Mouse (Mus musculus) neural tube, embryonic 13.5 days (tissue): ENCODE measurements around the gene Mvd. TPM values are rescaled to one million over a fixed set of nuclear protein-coding genes. Genes with fewer than 3 reads are reported as not detected.

Experiments
- ATAC-seq: fragments of 200-750 bp; cut with Nextera tagmentation; 2 replicates; pipeline ENCODE4 v1.8.0; 2017; ENCODE audit warnings: low read depth, mild to moderate bottlenecking, moderate TSS enrichment, moderate library complexity
- H3K27ac ChIP-seq: fragments of 300-500 bp; sonication (generic); replicated peaks from 2 replicates; pipeline ENCODE4 v1.5.1; 2015; ENCODE audit warnings: moderate library complexity, mild to moderate bottlenecking, inconsistent platforms
- H3K27me3 ChIP-seq: fragments of 300-500 bp; sonication (generic); 2 replicates; pipeline ENCODE4 v1.6.1; 2015; ENCODE audit warnings: mild to moderate bottlenecking, inconsistent platforms
- H3K36me3 ChIP-seq: fragments of 300-500 bp; sonication (generic); 2 replicates; pipeline ENCODE4 v1.6.1; 2015; ENCODE audit warnings: mild to moderate bottlenecking, inconsistent platforms
- H3K4me1 ChIP-seq: fragments of 300-500 bp; sonication (generic); replicated peaks from 2 replicates; pipeline ENCODE4 v1.6.1; 2015; ENCODE audit warnings: inconsistent platforms
- H3K4me2 ChIP-seq: fragments of 300-500 bp; sonication (generic); 2 replicates; pipeline ENCODE4 v1.6.1; 2015; ENCODE audit warnings: inconsistent platforms, mild to moderate bottlenecking, moderate library complexity
- H3K4me3 ChIP-seq: fragments of 300-500 bp; sonication (generic); 2 replicates; pipeline ENCODE4 v1.5.1; 2015; ENCODE audit warnings: mild to moderate bottlenecking, inconsistent platforms
- H3K9ac ChIP-seq: fragments of 300-500 bp; sonication (generic); 2 replicates; pipeline ENCODE4 v1.6.1; 2015; ENCODE audit warnings: moderate library complexity, mild to moderate bottlenecking, inconsistent platforms
- H3K9me3 ChIP-seq: fragments of 300-500 bp; sonication (generic); 2 replicates; pipeline ENCODE4 v1.6.1; 2016; ENCODE audit warnings: inconsistent platforms
- WGBS: fragments of 180-500 bp; shearing (Covaris S2); methylation state at CpG from one replicate; pipeline ENCODE4 v1.1.7; 2015; 5-methylcytosine and 5-hydroxymethylcytosine counted together
- polyA plus RNA-seq: library from polyadenylated mRNA; unstranded; fragments of >200 nt; fragmentation: Nextera tagmentation; extraction: Ambion mirVana; gene quantifications from 2 replicates; pipeline ENCODE4 v1.2.1, GENCODE M21; 2015

Gene Mvd
- polyA plus RNA-seq, 1 experiment from 2014 or later = 46.6 TPM

DNA sequence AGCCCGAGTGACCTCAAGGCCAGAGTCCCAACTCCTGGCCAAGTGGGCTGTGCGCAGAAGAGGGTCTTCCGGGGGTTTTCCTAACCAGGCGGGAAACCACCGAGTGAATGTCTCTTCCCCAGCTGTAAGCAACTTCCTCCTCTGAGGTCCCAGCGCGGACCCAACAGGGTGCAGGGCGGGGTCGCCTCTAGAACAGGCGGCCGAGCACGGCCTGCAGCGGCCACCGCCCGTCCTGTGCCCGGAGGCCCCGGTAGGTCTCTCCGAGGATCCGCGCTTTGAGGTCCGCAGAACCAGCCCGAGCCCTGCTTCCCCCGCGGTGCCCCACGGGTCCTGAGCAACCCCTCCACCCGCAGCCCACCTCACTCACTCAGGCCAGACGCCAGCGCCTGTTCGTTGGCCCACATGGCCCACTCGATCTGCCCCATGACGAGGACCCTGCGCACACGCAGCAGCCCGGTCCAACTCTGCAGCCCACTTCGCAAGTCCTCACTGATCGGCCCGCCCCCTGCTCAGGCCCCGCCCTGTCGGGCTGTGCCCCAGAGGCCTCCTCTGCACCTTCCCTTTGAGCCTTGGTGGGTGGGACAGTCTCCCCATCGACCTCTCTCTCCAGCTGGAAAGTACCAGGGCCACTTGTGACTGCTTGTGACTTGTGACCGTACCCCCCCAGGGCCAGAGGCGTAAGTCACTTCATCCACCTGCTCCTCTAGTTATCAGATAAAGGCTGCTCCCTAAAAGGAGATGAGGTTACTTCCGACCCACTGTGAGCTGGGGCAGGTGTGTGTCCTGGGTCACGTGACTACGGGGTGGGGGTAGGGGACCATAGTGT, 10.6 kb downstream of the Mvd start, which contains the start of gene Cyba:
Gene Cyba (minus strand): TSS at position 488 of the 826 bp plus-strand sequence.
- Histone ChIP-seq H3K4me2 (peak within 1 kb of the TSS; percentile 63), H3K27ac (no peak within 1 kb of the TSS), H3K4me3 (peak within 1 kb of the TSS; percentile 39), H3K27me3 (no peaks in the 10 kb centered on the region; the same call in 1 of the 2 replicates), H3K4me1 (peaks cover 19% of the 10 kb centered on the region), H3K9ac (peak within 1 kb of the TSS; percentile 65), H3K9me3 (no peaks in the 10 kb centered on the region), H3K36me3 (peaks cover 47% of the 10 kb centered on the region)
- WGBS = 4% methylated on average over 45 of the region's 45 CpGs
- ATAC-seq = peak; percentile 82

- H3K4me1 ChIP-seq = peaks cover 19% of the 10 kb centered on the region
- H3K27ac ChIP-seq = no peak overlapping the region
- H3K4me2 ChIP-seq = peak overlapping the region; percentile 63
- H3K9ac ChIP-seq = peak overlapping the region; percentile 65
- 40% methylated on average over 18 of the region's 18 CpGs for WGBS
- H3K4me3 ChIP-seq = peak overlapping the region; percentile 39
- no peaks in the 10 kb centered on the region for H3K9me3 ChIP-seq
- peaks cover 39% of the 10 kb centered on the region for H3K36me3 ChIP-seq
- no peak for ATAC-seq
- no peaks in the 10 kb centered on the region; the same call in 1 of the 2 replicates for H3K27me3 ChIP-seq
Observed at GRCm38 (mm10) chr8:122431694-122432442, 11.4 kb downstream of the Mvd start.

DNA sequence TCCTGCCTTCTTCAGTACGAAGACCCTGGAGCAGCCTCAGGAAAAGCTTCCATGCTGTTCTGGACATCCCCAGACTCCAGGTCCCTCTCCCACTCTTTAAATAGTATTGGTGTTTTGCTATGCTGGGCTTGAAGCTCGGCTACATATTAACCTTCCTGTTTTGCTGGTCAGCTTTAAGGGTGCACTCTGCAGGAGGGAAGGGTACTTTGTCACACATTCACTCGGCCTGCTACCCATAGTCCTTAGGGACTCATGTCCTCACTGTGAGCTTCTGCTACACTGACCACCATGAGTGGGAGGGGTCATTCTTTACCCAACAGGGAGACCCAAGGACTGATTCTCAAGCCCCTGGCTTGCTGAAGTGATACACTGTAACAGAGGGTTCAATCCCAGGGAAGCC, 12.6 kb downstream of the Mvd start:
- no peak for ATAC-seq
- 81% methylated on average over 3 of the region's 3 CpGs for WGBS
- Histone ChIP-seq H3K4me1 (peaks cover 19% of the 10 kb centered on the region), H3K9me3 (no peaks in the 10 kb centered on the region), H3K4me3 (no peak overlapping the region), H3K4me2 (no peak overlapping the region), H3K36me3 (peaks cover 26% of the 10 kb centered on the region), H3K27ac (no peak overlapping the region), H3K9ac (no peak overlapping the region), H3K27me3 (no peaks in the 10 kb centered on the region; the same call in 1 of the 2 replicates)

- no peak overlapping the region for H3K27ac ChIP-seq
- H3K9ac ChIP-seq = no peak overlapping the region
- ATAC-seq = no peak
- no peak overlapping the region for H3K4me3 ChIP-seq
- peaks cover 19% of the 10 kb centered on the region for H3K4me1 ChIP-seq
- H3K9me3 ChIP-seq = no peaks in the 10 kb centered on the region
- 85% methylated on average over 10 of the region's 10 CpGs for WGBS
- H3K36me3 ChIP-seq = peaks cover 21% of the 10 kb centered on the region
- H3K27me3 ChIP-seq = no peaks in the 10 kb centered on the region; the same call in 1 of the 2 replicates
- H3K4me2 ChIP-seq = no peak overlapping the region
Observed at GRCm38 (mm10) chr8:122430058-122430636, 13.1 kb downstream of the Mvd start.

GRCm38 (mm10) chr8:122428163-122428562, 15.1 kb downstream of the Mvd start:
- Histone ChIP-seq H3K36me3 (peaks cover 2% of the 10 kb centered on the region; the same call in 1 of the 2 replicates), H3K9ac (no peak overlapping the region), H3K4me2 (no peak overlapping the region), H3K27ac (no peak overlapping the region), H3K27me3 (no peaks in the 10 kb centered on the region), H3K4me1 (peaks cover 18% of the 10 kb centered on the region), H3K9me3 (no peaks in the 10 kb centered on the region), H3K4me3 (no peak overlapping the region)
- ATAC-seq = no peak
- WGBS = 88% methylated on average over 9 of the region's 9 CpGs

- H3K9ac ChIP-seq = no peak overlapping the region
- ATAC-seq = no peak
- WGBS = 89% methylated on average over 7 of the region's 7 CpGs
- H3K9me3 ChIP-seq = no peaks in the 10 kb centered on the region
- no peak overlapping the region for H3K4me3 ChIP-seq
- peaks cover 12% of the 10 kb centered on the region for H3K4me1 ChIP-seq
- H3K27me3 ChIP-seq = no peaks in the 10 kb centered on the region
- H3K4me2 ChIP-seq = no peak overlapping the region
- no peak overlapping the region for H3K27ac ChIP-seq
- H3K36me3 ChIP-seq = no peaks in the 10 kb centered on the region
Observed at GRCm38 (mm10) chr8:122427607-122428006, 15.6 kb downstream of the Mvd start.

GRCm38 (mm10) chr8:122426145-122426544, 17.1 kb downstream of the Mvd start:
- Histone ChIP-seq H3K36me3 (no peaks in the 10 kb centered on the region), H3K4me3 (no peak overlapping the region), H3K9me3 (no peaks in the 10 kb centered on the region), H3K4me2 (no peak overlapping the region), H3K27ac (no peak overlapping the region), H3K4me1 (no peaks in the 10 kb centered on the region), H3K27me3 (no peaks in the 10 kb centered on the region), H3K9ac (no peak overlapping the region)
- ATAC-seq = no peak
- 81% methylated on average over 9 of the region's 9 CpGs for WGBS

DNA sequence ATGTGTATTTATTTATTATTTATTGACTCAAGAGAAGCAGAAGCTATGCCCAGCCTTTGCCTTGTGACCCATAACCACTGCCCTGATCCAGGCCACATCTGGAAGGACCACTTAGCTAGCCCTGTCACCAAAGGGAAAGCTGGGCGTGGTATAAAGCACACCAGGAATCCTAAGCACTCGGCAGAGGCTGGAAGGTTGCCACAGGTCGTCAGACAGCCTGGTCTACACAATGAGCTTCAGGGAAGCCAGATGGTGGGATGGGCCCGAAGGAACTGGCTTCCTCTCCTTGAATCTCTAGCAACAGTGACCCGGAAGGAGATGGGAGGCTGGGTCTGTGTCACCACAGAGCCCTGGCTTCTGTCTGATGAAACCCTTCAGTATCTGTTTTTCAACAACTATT, 19.6 kb downstream of the Mvd start:
- no peak overlapping the region for H3K9ac ChIP-seq
- H3K4me2 ChIP-seq = no peak overlapping the region
- no peaks in the 10 kb centered on the region for H3K9me3 ChIP-seq
- no peak overlapping the region for H3K4me3 ChIP-seq
- no peak for ATAC-seq
- no peak overlapping the region for H3K27ac ChIP-seq
- H3K36me3 ChIP-seq = peaks cover 6% of the 10 kb centered on the region
- H3K27me3 ChIP-seq = no peaks in the 10 kb centered on the region
- H3K4me1 ChIP-seq = no peaks in the 10 kb centered on the region
- WGBS = 62% methylated on average over 5 of the region's 5 CpGs

GRCm38 (mm10) chr8:122423217-122423616, 20.0 kb downstream of the Mvd start:
- Histone ChIP-seq H3K4me3 (no peak overlapping the region), H3K4me1 (no peaks in the 10 kb centered on the region), H3K4me2 (no peak overlapping the region), H3K27ac (no peak overlapping the region), H3K27me3 (no peaks in the 10 kb centered on the region), H3K9me3 (no peaks in the 10 kb centered on the region), H3K9ac (no peak overlapping the region), H3K36me3 (peaks cover 10% of the 10 kb centered on the region)
- no peak for ATAC-seq
- WGBS = 84% methylated on average over 24 of the region's 24 CpGs

GRCm38 (mm10) chr8:122421376-122422070, 21.7 kb downstream of the Mvd start, which contains the start of gene Il17c:
Il17c (plus strand) TSS chr8:122422020.
- H3K27me3 ChIP-seq = no peaks in the 10 kb centered on the region
- H3K9me3 ChIP-seq = no peaks in the 10 kb centered on the region
- no peak for ATAC-seq
- H3K9ac ChIP-seq = no peak within 1 kb of the TSS
- no peak within 1 kb of the TSS for H3K27ac ChIP-seq
- H3K36me3 ChIP-seq = peaks cover 25% of the 10 kb centered on the region
- H3K4me1 ChIP-seq = no peaks in the 10 kb centered on the region
- WGBS = 88% methylated on average over 14 of the region's 14 CpGs
- no peak within 1 kb of the TSS for H3K4me3 ChIP-seq
- H3K4me2 ChIP-seq = no peak within 1 kb of the TSS

GRCm38 (mm10) chr8:122419881-122420555, 23.2 kb downstream of the Mvd start:
- WGBS = 72% methylated on average over 9 of the region's 9 CpGs
- Histone ChIP-seq H3K4me1 (no peaks in the 10 kb centered on the region), H3K9ac (no peak overlapping the region), H3K36me3 (peaks cover 40% of the 10 kb centered on the region), H3K9me3 (no peaks in the 10 kb centered on the region), H3K4me2 (no peak overlapping the region), H3K27me3 (no peaks in the 10 kb centered on the region), H3K27ac (no peak overlapping the region), H3K4me3 (no peak overlapping the region)
- no peak for ATAC-seq
